Mouse (Mus musculus): ENCODE results near the gene Fbxo47. TPM values are rescaled to one million over a fixed set of nuclear protein-coding genes. Genes with fewer than 3 reads are reported as not detected.
"Not testable (repeated sequence)": the region's sequence is repeated elsewhere in the genome, so short reads cannot be mapped to it uniquely, and the experiment has no call there.

Fbxo47 gene
- polyA plus RNA-seq, 1 experiment from 2014 or later = 0.50 TPM

DNA sequence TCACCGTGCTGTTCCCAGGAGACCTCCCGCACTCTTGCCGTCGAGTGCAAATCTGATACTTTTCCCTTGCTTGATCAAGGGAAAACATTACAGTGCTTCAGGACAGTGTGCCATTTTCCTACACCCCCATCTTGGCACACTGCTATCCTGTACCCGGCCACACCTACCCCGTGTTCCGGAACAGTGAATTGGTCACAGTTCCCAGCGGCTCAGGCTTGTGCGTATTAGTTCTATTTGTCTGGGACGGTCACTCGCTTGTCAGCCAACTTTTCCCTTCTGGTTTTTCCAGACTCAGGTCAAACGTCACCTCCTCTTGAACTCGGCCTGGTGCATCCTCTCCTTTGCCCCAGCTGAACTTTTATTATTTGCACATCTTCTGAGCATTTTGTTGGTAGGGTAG, 20.8 kb upstream of the Fbxo47 start:
- DNase-seq (ENCODE audit: low spot score) = no peak
- WGBS = 91% methylated on average over 13 of the region's 13 CpGs
- Histone ChIP-seq H3K9me3 (replicated peaks) (no peaks in the 10 kb centered on the region), H3K27me3 (ENCODE audit: low read depth, poor library complexity, severe bottlenecking) (no peaks in the 10 kb centered on the region), H3K4me3 (no peak overlapping the region), H3K27ac (no peak overlapping the region), H3K4me1 (no peaks in the 10 kb centered on the region), H3K36me3 (no peaks in the 10 kb centered on the region)

- H3K27me3 ChIP-seq (ENCODE audit: low read depth, poor library complexity, severe bottlenecking) = no peaks in the 10 kb centered on the region
- H3K4me1 ChIP-seq = 0 out of 2 replicates have a peak, but pooled peaks cover 4% of the 10 kb centered on the region
- H3K27ac ChIP-seq = no peak overlapping the region
- WGBS = 82% methylated on average over 6 of the region's 6 CpGs
- no peak overlapping the region for H3K4me3 ChIP-seq
- no peaks in the 10 kb centered on the region for H3K36me3 ChIP-seq
- no peak for DNase-seq (ENCODE audit: low spot score)
- no peaks in the 10 kb centered on the region for H3K9me3 ChIP-seq (replicated peaks)
Measured at GRCm38 (mm10) chr11:97901806-97902205, 17.9 kb upstream of the Fbxo47 start.

DNA sequence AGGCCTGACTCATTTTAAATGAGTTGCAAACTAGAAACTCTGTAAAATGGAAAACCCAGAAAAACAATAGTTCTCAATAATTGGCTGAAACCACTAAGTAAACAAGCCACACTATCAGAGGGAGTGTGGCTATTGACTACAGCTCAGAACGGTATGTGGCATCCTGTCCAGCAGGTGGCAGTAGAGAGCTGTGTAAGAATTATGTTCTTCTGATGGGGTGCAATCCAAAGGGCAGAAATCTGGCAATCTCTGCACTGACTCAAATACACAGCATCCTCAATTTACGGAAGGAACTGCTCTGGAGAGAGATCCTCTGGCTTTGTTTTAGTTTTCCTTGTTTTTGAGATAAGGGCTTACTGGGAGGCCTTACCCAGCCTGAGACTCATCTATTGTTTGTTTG, 15.9 kb upstream of the Fbxo47 start:
- no peak overlapping the region for H3K27ac ChIP-seq
- no peaks in the 10 kb centered on the region for H3K36me3 ChIP-seq
- no peak overlapping the region for H3K4me3 ChIP-seq
- 0 out of 2 replicates have a peak, but pooled peaks cover 4% of the 10 kb centered on the region for H3K4me1 ChIP-seq
- H3K9me3 ChIP-seq (replicated peaks) = no peaks in the 10 kb centered on the region
- H3K27me3 ChIP-seq (ENCODE audit: low read depth, poor library complexity, severe bottlenecking) = no peaks in the 10 kb centered on the region
- WGBS = 15% methylated on average over 2 of the region's 2 CpGs
- peak; percentile 88 for DNase-seq (ENCODE audit: low spot score)

DNA sequence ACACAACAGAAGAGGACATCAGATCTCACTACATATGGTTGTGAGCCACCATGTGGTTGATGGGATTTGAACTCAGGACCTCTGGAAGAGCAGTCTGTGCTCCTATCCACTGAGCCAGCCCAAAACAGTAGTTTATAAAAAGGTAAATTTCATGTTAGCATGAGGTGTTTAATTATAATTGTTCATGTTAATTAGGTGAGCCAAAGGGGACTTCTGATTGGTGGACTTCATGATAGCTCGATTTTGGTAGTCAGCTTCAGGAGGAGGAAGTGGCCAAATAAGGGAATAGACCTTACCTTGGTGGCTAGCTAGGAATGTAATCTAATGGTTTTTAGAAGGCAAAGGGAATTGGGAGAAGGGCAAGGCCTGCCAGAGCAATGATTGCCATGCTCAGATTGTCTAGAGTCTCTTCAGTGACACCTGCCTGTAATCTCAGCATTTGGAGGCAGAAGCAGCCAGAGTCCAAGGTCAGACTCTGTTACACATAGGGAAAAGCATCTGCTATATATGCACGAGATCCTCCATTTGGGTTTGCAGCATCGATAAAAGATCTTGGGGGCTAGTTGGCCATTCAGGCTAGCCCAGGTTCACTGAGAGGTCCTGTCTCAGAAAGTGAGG, 13.7 kb upstream of the Fbxo47 start:
- DNase-seq (ENCODE audit: low spot score) = no peak
- Histone ChIP-seq H3K36me3 (no peaks in the 10 kb centered on the region), H3K4me3 (no peak overlapping the region)

DNA sequence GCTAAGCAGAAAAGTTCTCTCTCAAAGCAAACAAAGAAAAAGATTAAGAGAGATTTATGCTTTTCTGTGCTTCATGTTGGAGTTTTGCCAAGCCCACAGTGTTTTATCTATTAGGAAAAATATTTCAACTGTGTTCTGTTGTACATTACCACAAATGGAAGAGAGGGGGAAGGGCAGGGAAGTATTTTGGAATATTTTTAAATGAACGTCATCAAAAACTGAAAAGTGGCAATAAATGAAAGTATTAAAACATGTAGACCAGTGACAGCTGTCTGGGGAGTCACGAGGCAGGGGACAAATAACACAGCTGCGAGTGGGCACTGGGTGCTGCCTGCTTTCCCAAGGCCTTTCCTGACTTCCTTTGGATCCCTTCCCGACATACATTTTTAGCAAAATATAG, 12.7 kb upstream of the Fbxo47 start:
- Histone ChIP-seq H3K4me1 (0 out of 2 replicates have a peak, but pooled peaks cover 4% of the 10 kb centered on the region), H3K27ac (no peak overlapping the region), H3K4me3 (no peak overlapping the region), H3K27me3 (ENCODE audit: low read depth, poor library complexity, severe bottlenecking) (no peaks in the 10 kb centered on the region), H3K9me3 (replicated peaks) (no peaks in the 10 kb centered on the region), H3K36me3 (no peaks in the 10 kb centered on the region)
- 83% methylated on average over 4 of the region's 4 CpGs for WGBS
- DNase-seq (ENCODE audit: low spot score) = no peak

More for the DNA sequence above, 13.7 kb upstream of the Fbxo47 start:
- H3K27me3 ChIP-seq (ENCODE audit: low read depth, poor library complexity, severe bottlenecking) = no peaks in the 10 kb centered on the region
- H3K9me3 ChIP-seq (replicated peaks) = no peaks in the 10 kb centered on the region
- 0 out of 2 replicates have a peak, but pooled peaks cover 4% of the 10 kb centered on the region for H3K4me1 ChIP-seq
- 87% methylated on average over 3 of the region's 3 CpGs for WGBS
- no peak overlapping the region for H3K27ac ChIP-seq

- Histone ChIP-seq H3K36me3 (no peaks in the 10 kb centered on the region), H3K4me1 (no peaks in the 10 kb centered on the region; the same call in 1 of the 2 replicates), H3K9me3 (replicated peaks) (no peaks in the 10 kb centered on the region), H3K4me3 (no peak overlapping the region), H3K27ac (no peak overlapping the region), H3K27me3 (ENCODE audit: low read depth, poor library complexity, severe bottlenecking) (no peaks in the 10 kb centered on the region)
- WGBS = 79% methylated on average over 5 of the region's 5 CpGs
- no peak for DNase-seq (ENCODE audit: low spot score)
Measured at GRCm38 (mm10) chr11:97891821-97892220, 7.9 kb upstream of the Fbxo47 start.

DNA sequence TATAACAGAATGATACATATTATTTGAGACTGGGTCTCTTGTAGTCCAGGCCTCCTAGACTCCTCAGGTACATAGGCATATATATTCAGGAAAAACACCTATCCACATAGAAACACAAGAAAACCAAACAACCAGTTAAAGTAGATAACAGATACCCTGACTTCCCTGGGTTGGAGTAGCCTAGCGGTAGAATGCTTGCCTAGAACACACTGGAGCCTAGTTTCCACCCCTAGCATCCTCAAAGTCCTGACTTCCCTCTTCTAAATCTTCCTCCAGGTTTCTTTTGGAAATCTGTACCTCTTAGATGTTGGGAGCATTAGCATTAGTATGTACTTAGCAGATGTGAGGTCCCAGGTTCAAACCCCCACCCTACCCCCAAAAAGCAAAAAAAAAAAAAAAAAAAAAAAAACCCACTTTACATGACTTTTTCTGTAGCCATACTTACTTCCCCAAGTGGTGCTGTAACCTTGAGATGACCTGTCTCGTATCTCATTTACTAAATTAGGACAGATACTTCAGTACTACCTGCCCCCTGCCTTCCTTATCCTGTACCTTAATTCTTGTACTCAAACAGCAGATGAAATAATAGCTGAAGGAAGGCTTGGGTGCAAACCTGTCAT, 1.5 kb upstream of the Fbxo47 start:
- H3K4me1 ChIP-seq = no peaks in the 10 kb centered on the region; the same call in 1 of the 2 replicates
- H3K27me3 ChIP-seq (ENCODE audit: low read depth, poor library complexity, severe bottlenecking) = no peaks in the 10 kb centered on the region
- no peaks in the 10 kb centered on the region for H3K36me3 ChIP-seq
- 0 out of 2 replicates have a peak overlapping the region, but pooled peaks have one; percentile 68 for H3K4me3 ChIP-seq
- H3K9me3 ChIP-seq (replicated peaks) = no peaks in the 10 kb centered on the region
- 93% methylated on average over 2 of the region's 2 CpGs for WGBS
- DNase-seq (ENCODE audit: low spot score) = no peak
- no peak overlapping the region for H3K27ac ChIP-seq

DNA sequence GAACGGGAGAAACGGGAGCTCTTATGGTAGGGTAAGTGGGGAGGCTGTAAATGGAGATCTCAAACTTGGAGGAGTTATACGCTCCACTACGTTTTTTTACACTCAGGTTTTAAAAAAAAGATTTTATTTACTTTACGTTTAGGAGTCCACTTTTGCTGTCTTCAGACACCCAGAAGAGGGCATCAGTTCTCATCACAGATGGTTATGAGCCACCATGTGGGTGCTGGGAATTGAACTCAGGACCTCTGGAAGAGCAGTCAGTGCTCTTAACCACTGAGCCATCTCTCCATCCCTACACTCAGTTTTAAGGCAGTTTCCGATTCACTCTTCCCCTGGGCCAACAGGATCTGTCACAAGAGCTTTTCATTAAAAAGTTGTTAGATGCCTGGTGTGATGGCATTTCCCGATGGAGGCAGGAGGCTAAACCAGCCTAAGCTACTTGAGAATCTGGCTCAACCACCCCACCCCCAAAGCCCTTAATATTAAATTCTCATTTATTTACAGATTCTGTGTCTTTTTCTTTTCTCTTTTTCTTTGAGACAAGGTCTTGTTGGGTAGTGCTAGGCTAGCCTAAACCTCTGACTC, 739 bp upstream of the Fbxo47 start:
- Histone ChIP-seq H3K27me3 (ENCODE audit: low read depth, poor library complexity, severe bottlenecking) (no peaks in the 10 kb centered on the region), H3K27ac (peak overlapping the region; percentile 92), H3K36me3 (no peaks in the 10 kb centered on the region), H3K4me1 (no peaks in the 10 kb centered on the region; the same call in 1 of the 2 replicates), H3K4me3 (peak overlapping the region; percentile 68), H3K9me3 (replicated peaks) (no peaks in the 10 kb centered on the region)
- no peak for DNase-seq (ENCODE audit: low spot score)
- WGBS = 29% methylated on average over 7 of the region's 7 CpGs

DNA sequence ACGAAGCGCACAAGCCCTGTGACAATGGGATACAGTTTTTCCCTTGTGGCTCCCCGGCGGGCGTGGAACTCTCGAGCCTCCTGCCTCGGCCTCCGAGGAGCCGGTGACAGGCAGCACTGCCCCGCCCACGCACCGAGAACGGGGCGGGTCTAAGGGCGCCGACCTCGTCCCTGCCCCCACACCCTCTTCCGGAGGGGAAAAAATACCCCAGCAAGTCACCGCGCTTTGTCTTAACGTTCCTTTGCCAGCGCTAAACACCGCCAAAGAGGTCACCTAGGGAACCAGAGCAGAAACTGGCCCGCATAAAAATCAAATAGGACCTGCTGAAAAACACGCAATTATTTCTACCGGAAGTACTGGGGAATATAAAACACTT, 424 bp downstream of the Fbxo47 start:
- Histone ChIP-seq H3K4me3 (peak overlapping the region; percentile 68), H3K27ac (peak overlapping the region; percentile 92), H3K9me3 (replicated peaks) (no peaks in the 10 kb centered on the region), H3K27me3 (ENCODE audit: low read depth, poor library complexity, severe bottlenecking) (no peaks in the 10 kb centered on the region), H3K36me3 (no peaks in the 10 kb centered on the region), H3K4me1 (no peaks in the 10 kb centered on the region; the same call in 1 of the 2 replicates)
- peak; percentile 80 for DNase-seq (ENCODE audit: low spot score)
- 7% methylated on average over 26 of the region's 26 CpGs for WGBS

- WGBS = 92% methylated on average over 4 of the region's 4 CpGs
- Histone ChIP-seq H3K36me3 (no peaks in the 10 kb centered on the region), H3K27ac (no peak overlapping the region), H3K4me3 (no peak overlapping the region), H3K4me1 (peaks cover 4% of the 10 kb centered on the region; the same call in 1 of the 2 replicates), H3K27me3 (ENCODE audit: low read depth, poor library complexity, severe bottlenecking) (no peaks in the 10 kb centered on the region), H3K9me3 (replicated peaks) (no peaks in the 10 kb centered on the region)
- DNase-seq (ENCODE audit: low spot score) = no peak
Measured at GRCm38 (mm10) chr11:97880362-97880761, 3.6 kb downstream of the Fbxo47 start.

DNA sequence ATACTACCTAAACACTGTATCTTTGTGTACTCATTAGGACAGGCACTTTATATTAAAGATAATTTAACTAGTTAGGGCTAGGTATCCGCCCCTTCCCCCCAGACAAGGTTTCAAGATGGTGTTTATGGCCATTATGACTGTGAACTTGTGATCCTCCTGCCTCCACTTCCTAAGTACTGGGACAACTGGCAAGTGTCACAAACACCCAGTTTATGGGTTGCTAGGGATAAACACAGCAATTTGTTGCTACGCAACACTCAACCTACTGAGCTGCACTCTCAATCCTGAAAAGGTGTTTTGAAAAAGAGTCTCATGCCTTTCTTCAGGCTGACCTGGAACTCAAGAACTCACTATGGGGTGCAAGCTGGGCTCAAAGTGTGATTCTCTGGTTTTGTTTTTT, 6.6 kb downstream of the Fbxo47 start:
- DNase-seq (ENCODE audit: low spot score) = peak; percentile 64
- H3K36me3 ChIP-seq = no peaks in the 10 kb centered on the region
- WGBS = 50% methylated on average over 2 of the region's 2 CpGs
- H3K4me3 ChIP-seq = no peak overlapping the region
- H3K27me3 ChIP-seq (ENCODE audit: low read depth, poor library complexity, severe bottlenecking) = no peaks in the 10 kb centered on the region
- H3K9me3 ChIP-seq (replicated peaks) = no peaks in the 10 kb centered on the region
- no peak overlapping the region for H3K27ac ChIP-seq
- H3K4me1 ChIP-seq = peaks cover 4% of the 10 kb centered on the region; the same call in 1 of the 2 replicates

DNA sequence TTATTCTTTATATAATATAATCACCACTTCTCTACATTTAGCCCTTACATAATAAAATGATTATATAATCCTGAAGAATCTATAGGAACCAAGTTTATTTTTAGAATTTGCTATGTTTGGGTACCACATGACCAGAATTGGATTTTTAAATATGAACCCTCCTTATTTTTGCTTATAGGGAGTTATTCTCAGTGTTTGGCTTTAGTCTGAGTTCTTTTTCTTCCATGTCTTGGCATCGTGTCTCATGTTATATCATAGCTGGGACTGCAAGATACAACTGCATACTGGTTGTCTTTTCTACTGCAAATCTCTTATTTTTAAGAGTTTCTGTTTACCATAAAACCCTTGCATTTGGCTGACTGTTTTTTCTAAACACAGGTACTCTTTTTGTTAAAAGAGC, 9.6 kb downstream of the Fbxo47 start:
- peaks cover 4% of the 10 kb centered on the region; the same call in 1 of the 2 replicates for H3K4me1 ChIP-seq
- H3K36me3 ChIP-seq = no peaks in the 10 kb centered on the region
- no peak overlapping the region for H3K4me3 ChIP-seq
- DNase-seq (ENCODE audit: low spot score) = no peak
- H3K27me3 ChIP-seq (ENCODE audit: low read depth, poor library complexity, severe bottlenecking) = no peaks in the 10 kb centered on the region
- no peak overlapping the region for H3K27ac ChIP-seq
- WGBS = 95% methylated on average over 1 of the region's 1 CpGs
- no peaks in the 10 kb centered on the region for H3K9me3 ChIP-seq (replicated peaks)

DNA sequence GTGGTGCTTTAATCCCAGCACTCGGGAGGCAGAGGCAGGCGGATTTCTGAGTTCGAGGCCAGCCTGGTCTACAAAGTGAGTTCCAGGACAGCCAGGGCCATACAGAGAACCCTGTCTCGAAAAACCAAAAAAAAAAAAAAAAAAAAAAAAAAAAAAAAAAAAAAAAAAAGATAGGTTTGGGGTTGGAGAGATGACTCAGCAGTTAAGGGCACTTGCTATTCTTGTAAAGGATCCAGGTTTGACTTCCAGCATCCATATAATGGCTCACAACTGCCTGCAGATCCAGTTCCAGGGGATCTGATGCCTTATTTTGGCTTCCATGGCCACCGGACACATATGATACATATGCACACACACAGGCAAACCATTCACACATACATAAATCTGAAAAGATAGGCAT, 11.6 kb downstream of the Fbxo47 start:
- H3K4me1 ChIP-seq; H3K27me3 ChIP-seq (ENCODE audit: low read depth, poor library complexity, severe bottlenecking); DNase-seq (ENCODE audit: low spot score); H3K27ac ChIP-seq; H3K9me3 ChIP-seq (replicated peaks); H3K4me3 ChIP-seq; H3K36me3 ChIP-seq: not testable (repeated sequence)
- 88% methylated on average over 5 of the region's 5 CpGs for WGBS
